Mouse (Mus musculus): ENCODE data around the gene Sec13. TPM values are rescaled to one million over a fixed set of nuclear protein-coding genes. Genes with fewer than 3 reads are reported as not detected.
"Not testable (repeated sequence)": the region's sequence is repeated elsewhere in the genome, so short reads cannot be mapped to it uniquely, and the experiment has no call there.

Sec13 gene
- polyA plus RNA-seq, 1 experiment from 2014 or later, result 231 TPM

- peaks cover 12% of the 10 kb centered on the region; the same call in 1 of the 2 replicates for H3K36me3 ChIP-seq (ENCODE audit: control insufficient read depth, insufficient read depth)
- no peak overlapping the region for H3K4me3 ChIP-seq (replicated peaks; ENCODE audit: low read length)
- H3K27ac ChIP-seq (ENCODE audit: low read length), result no peak overlapping the region
- 68% methylated on average over 3 of the region's 3 CpGs for WGBS
- H3K4me2 ChIP-seq (ENCODE audit: low read length), result no peak overlapping the region
- H3K9me3 ChIP-seq (ENCODE audit: control insufficient read depth, low read length), result no peaks in the 10 kb centered on the region
- ATAC-seq, result no peak
- H3K27me3 ChIP-seq (replicated peaks; ENCODE audit: control insufficient read depth, insufficient read depth, low read length), result no peaks in the 10 kb centered on the region
- H3K4me1 ChIP-seq (replicated peaks; ENCODE audit: control insufficient read depth, insufficient read depth, low read length), result no peaks in the 10 kb centered on the region
- no peak overlapping the region for H3K9ac ChIP-seq (replicated peaks; ENCODE audit: low read depth, low read length)
Observed at GRCm38 (mm10) chr6:113717541-113717940, 23.0 kb downstream of the Sec13 start.

- ATAC-seq, result no peak
- H3K27me3 ChIP-seq (replicated peaks; ENCODE audit: control insufficient read depth, insufficient read depth, low read length), result no peaks in the 10 kb centered on the region
- H3K9me3 ChIP-seq (ENCODE audit: control insufficient read depth, low read length), result no peaks in the 10 kb centered on the region
- no peaks in the 10 kb centered on the region for H3K4me1 ChIP-seq (replicated peaks; ENCODE audit: control insufficient read depth, insufficient read depth, low read length)
- H3K27ac ChIP-seq (ENCODE audit: low read length), result no peak overlapping the region
- no peak overlapping the region for H3K4me3 ChIP-seq (replicated peaks; ENCODE audit: low read length)
- H3K4me2 ChIP-seq (ENCODE audit: low read length), result no peak overlapping the region
- no peak overlapping the region for H3K9ac ChIP-seq (replicated peaks; ENCODE audit: low read depth, low read length)
- peaks cover 28% of the 10 kb centered on the region for H3K36me3 ChIP-seq (ENCODE audit: control insufficient read depth, insufficient read depth)
- WGBS, result 91% methylated on average over 1 of the region's 1 CpGs
Observed at GRCm38 (mm10) chr6:113714797-113715196, 25.7 kb downstream of the Sec13 start.

- H3K9me3 ChIP-seq (ENCODE audit: control insufficient read depth, low read length), result no peaks in the 10 kb centered on the region
- no peak overlapping the region for H3K4me2 ChIP-seq (ENCODE audit: low read length)
- H3K27ac ChIP-seq (ENCODE audit: low read length), result no peak overlapping the region
- WGBS, result 92% methylated on average over 2 of the region's 2 CpGs
- H3K36me3 ChIP-seq (ENCODE audit: control insufficient read depth, insufficient read depth), result peaks cover 33% of the 10 kb centered on the region
- H3K4me1 ChIP-seq (replicated peaks; ENCODE audit: control insufficient read depth, insufficient read depth, low read length), result no peaks in the 10 kb centered on the region
- no peaks in the 10 kb centered on the region for H3K27me3 ChIP-seq (replicated peaks; ENCODE audit: control insufficient read depth, insufficient read depth, low read length)
- no peak for ATAC-seq
- H3K9ac ChIP-seq (replicated peaks; ENCODE audit: low read depth, low read length), result no peak overlapping the region
- H3K4me3 ChIP-seq (replicated peaks; ENCODE audit: low read length), result no peak overlapping the region
Observed at GRCm38 (mm10) chr6:113714276-113714675, 26.3 kb downstream of the Sec13 start.

GRCm38 (mm10) chr6:113713389-113713788, 27.2 kb downstream of the Sec13 start:
- not testable (repeated sequence) for H3K4me1 ChIP-seq (replicated peaks; ENCODE audit: control insufficient read depth, insufficient read depth, low read length); H3K9ac ChIP-seq (replicated peaks; ENCODE audit: low read depth, low read length); H3K4me3 ChIP-seq (replicated peaks; ENCODE audit: low read length); H3K27me3 ChIP-seq (replicated peaks; ENCODE audit: control insufficient read depth, insufficient read depth, low read length); H3K27ac ChIP-seq (ENCODE audit: low read length); H3K9me3 ChIP-seq (ENCODE audit: control insufficient read depth, low read length); H3K4me2 ChIP-seq (ENCODE audit: low read length); ATAC-seq
- peaks cover 35% of the 10 kb centered on the region for H3K36me3 ChIP-seq (ENCODE audit: control insufficient read depth, insufficient read depth)
- 94% methylated on average over 5 of the region's 5 CpGs for WGBS

GRCm38 (mm10) chr6:113712718-113713117, 27.8 kb downstream of the Sec13 start:
- 94% methylated on average over 3 of the region's 3 CpGs for WGBS
- Histone ChIP-seq H3K27ac (ENCODE audit: low read length) (no peak overlapping the region), H3K9ac (replicated peaks; ENCODE audit: low read depth, low read length) (no peak overlapping the region), H3K36me3 (ENCODE audit: control insufficient read depth, insufficient read depth) (peaks cover 40% of the 10 kb centered on the region), H3K4me3 (replicated peaks; ENCODE audit: low read length) (no peak overlapping the region), H3K27me3 (replicated peaks; ENCODE audit: control insufficient read depth, insufficient read depth, low read length) (no peaks in the 10 kb centered on the region), H3K4me1 (replicated peaks; ENCODE audit: control insufficient read depth, insufficient read depth, low read length) (no peaks in the 10 kb centered on the region), H3K9me3 (ENCODE audit: control insufficient read depth, low read length) (no peaks in the 10 kb centered on the region), H3K4me2 (ENCODE audit: low read length) (no peak overlapping the region)
- no peak for ATAC-seq

GRCm38 (mm10) chr6:113697222-113698205, 43.0 kb downstream of the Sec13 start:
- H3K9ac ChIP-seq (replicated peaks; ENCODE audit: low read depth, low read length), result peak overlapping the region; percentile 82
- peak overlapping the region; percentile 96 for H3K4me2 ChIP-seq (ENCODE audit: low read length)
- peak overlapping the region; percentile 63 for H3K27ac ChIP-seq (ENCODE audit: low read length)
- peak overlapping the region; percentile 88 for H3K4me3 ChIP-seq (replicated peaks; ENCODE audit: low read length)
- H3K4me1 ChIP-seq (replicated peaks; ENCODE audit: control insufficient read depth, insufficient read depth, low read length), result peaks cover 22% of the 10 kb centered on the region
- H3K9me3 ChIP-seq (ENCODE audit: control insufficient read depth, low read length), result no peaks in the 10 kb centered on the region
- H3K36me3 ChIP-seq (ENCODE audit: control insufficient read depth, insufficient read depth), result peaks cover 6% of the 10 kb centered on the region; the same call in 1 of the 2 replicates
- no peaks in the 10 kb centered on the region for H3K27me3 ChIP-seq (replicated peaks; ENCODE audit: control insufficient read depth, insufficient read depth, low read length)
- WGBS, result under 1% methylated on average over 96 of the region's 113 CpGs
- ATAC-seq, result peak; percentile 64; the same call in 1 of the 2 replicates

- peak within 1 kb of the TSS; percentile 82 for H3K9ac ChIP-seq (replicated peaks; ENCODE audit: low read depth, low read length)
- no peaks in the 10 kb centered on the region for H3K9me3 ChIP-seq (ENCODE audit: control insufficient read depth, low read length)
- H3K27me3 ChIP-seq (replicated peaks; ENCODE audit: control insufficient read depth, insufficient read depth, low read length), result no peaks in the 10 kb centered on the region
- H3K4me3 ChIP-seq (replicated peaks; ENCODE audit: low read length), result peak within 1 kb of the TSS; percentile 88
- H3K27ac ChIP-seq (ENCODE audit: low read length), result peak within 1 kb of the TSS; percentile 70
- ATAC-seq, result peak; percentile 100
- H3K36me3 ChIP-seq (ENCODE audit: control insufficient read depth, insufficient read depth), result peaks cover 3% of the 10 kb centered on the region; the same call in 1 of the 2 replicates
- WGBS, result under 1% methylated on average over 54 of the region's 58 CpGs
- peaks cover 22% of the 10 kb centered on the region for H3K4me1 ChIP-seq (replicated peaks; ENCODE audit: control insufficient read depth, insufficient read depth, low read length)
- H3K4me2 ChIP-seq (ENCODE audit: low read length), result peak within 1 kb of the TSS; percentile 96
Observed at GRCm38 (mm10) chr6:113696582-113697221, 43.8 kb downstream of the Sec13 start, which contains the start of gene Tatdn2. TSS of gene Tatdn2 (plus strand) at chr6:113697050.

- no peak for ATAC-seq
- no peaks in the 10 kb centered on the region for H3K9me3 ChIP-seq (ENCODE audit: control insufficient read depth, low read length)
- H3K4me2 ChIP-seq (ENCODE audit: low read length), result peak overlapping the region; percentile 71
- H3K4me3 ChIP-seq (replicated peaks; ENCODE audit: low read length), result peak overlapping the region; percentile 88
- 81% methylated on average over 4 of the region's 4 CpGs for WGBS
- peak overlapping the region; percentile 70 for H3K27ac ChIP-seq (ENCODE audit: low read length)
- peak overlapping the region; percentile 16; the same call in 1 of the 2 replicates for H3K9ac ChIP-seq (replicated peaks; ENCODE audit: low read depth, low read length)
- H3K27me3 ChIP-seq (replicated peaks; ENCODE audit: control insufficient read depth, insufficient read depth, low read length), result no peaks in the 10 kb centered on the region
- H3K4me1 ChIP-seq (replicated peaks; ENCODE audit: control insufficient read depth, insufficient read depth, low read length), result peaks cover 22% of the 10 kb centered on the region
- no peaks in the 10 kb centered on the region for H3K36me3 ChIP-seq (ENCODE audit: control insufficient read depth, insufficient read depth)
Observed at GRCm38 (mm10) chr6:113695766-113696355, 44.7 kb downstream of the Sec13 start.

GRCm38 (mm10) chr6:113695203-113695602, 45.3 kb downstream of the Sec13 start:
- H3K9ac ChIP-seq (replicated peaks; ENCODE audit: low read depth, low read length), result no peak overlapping the region
- H3K4me2 ChIP-seq (ENCODE audit: low read length), result no peak overlapping the region
- WGBS, result 87% methylated on average over 1 of the region's 1 CpGs
- H3K4me3 ChIP-seq (replicated peaks; ENCODE audit: low read length), result no peak overlapping the region
- no peak overlapping the region for H3K27ac ChIP-seq (ENCODE audit: low read length)
- no peaks in the 10 kb centered on the region for H3K36me3 ChIP-seq (ENCODE audit: control insufficient read depth, insufficient read depth)
- H3K27me3 ChIP-seq (replicated peaks; ENCODE audit: control insufficient read depth, insufficient read depth, low read length), result no peaks in the 10 kb centered on the region
- H3K9me3 ChIP-seq (ENCODE audit: control insufficient read depth, low read length), result no peaks in the 10 kb centered on the region
- no peak for ATAC-seq
- peaks cover 22% of the 10 kb centered on the region for H3K4me1 ChIP-seq (replicated peaks; ENCODE audit: control insufficient read depth, insufficient read depth, low read length)
